Mouse (Mus musculus): ENCODE results near the gene Ifitm3. TPM values are rescaled to one million over a fixed set of nuclear protein-coding genes. Genes with fewer than 3 reads are reported as not detected.

Ifitm3 gene
- total RNA-seq (2023) = 5.0 TPM

DNA sequence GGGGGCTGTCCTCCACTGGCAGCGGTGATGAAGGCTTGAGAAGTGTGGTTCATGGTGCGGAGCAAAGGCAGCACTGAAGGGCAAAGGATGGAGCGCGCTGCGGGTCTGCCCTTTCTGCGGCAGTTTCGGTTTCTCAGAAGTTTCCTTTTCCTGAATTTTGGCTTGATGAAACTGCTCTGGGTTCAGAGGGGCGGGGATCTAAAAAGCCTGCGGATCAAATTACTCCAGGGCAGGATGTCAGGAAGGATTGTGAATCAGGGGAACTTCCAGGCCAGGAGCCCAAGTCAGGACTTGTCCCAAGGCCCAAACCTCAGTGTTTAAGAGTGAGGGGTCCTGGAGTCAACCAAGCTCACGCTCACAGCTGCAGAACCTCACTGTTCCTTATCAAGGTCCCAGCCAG, at the start of gene Ifitm3:
Gene Ifitm3, minus strand, starts transcription at position 178 of the 400 bp plus-strand sequence.

DNA sequence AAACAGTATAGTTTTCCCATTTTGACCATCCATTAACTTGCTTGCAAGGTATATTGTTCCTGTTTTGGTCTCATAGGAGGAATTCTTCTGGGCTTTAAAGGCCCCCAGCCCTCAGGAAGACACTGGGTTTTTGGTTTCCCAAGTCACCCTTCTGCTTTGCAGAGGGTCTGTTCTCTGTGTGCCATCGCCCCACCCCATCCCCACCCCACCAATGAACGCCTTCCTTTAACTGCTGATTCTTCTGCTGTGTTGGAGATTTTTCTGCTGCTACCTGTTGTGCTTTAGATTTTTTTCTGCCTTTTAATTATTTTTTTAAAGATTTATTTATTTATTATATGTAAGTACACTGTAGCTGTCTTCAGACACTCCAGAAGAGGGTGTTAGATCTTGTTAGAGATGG, 18.3 kb upstream of the Ifitm3 start, which contains the start of gene Gm17387:
Gene Gm17387, plus strand, starts transcription at position 301 of the 400 bp plus-strand sequence.

GRCm38 (mm10) chr7:141017824-141018223, 7.3 kb upstream of the Ifitm3 start, which contains the start of gene Ifitm6:
Gene Ifitm6, minus strand, starts transcription at chr7:141017924.

GRCm38 (mm10) chr7:140966921-140967320, 43.6 kb downstream of the Ifitm3 start, which contains the start of gene Ifitm1:
Gene Ifitm1, plus strand, starts transcription at chr7:140967221.

Other genes starting within 250 kb of the Ifitm3 start
- not detected for gene Cyp2e1, start 247.0 kb downstream of the Ifitm3 start, total RNA-seq (2023)
- not detected for gene Syce1, start 222.9 kb downstream of the Ifitm3 start, total RNA-seq (2023)
- not detected for gene Zfp941, start 188.6 kb downstream of the Ifitm3 start, total RNA-seq (2023)
- gene Urah, start 175.8 kb downstream of the Ifitm3 start, total RNA-seq (2023) = not detected
- gene Scgb1c1, start 165.2 kb downstream of the Ifitm3 start, total RNA-seq (2023) = not detected
- not detected for gene Odf3, start 163.0 kb downstream of the Ifitm3 start, total RNA-seq (2023)
- gene Gm45785, start 154.4 kb downstream of the Ifitm3 start, total RNA-seq (2023) = not detected
- gene Ric8a, start 153.8 kb downstream of the Ifitm3 start, total RNA-seq (2023) = 108 TPM
- 31.9 TPM for gene Bet1l, start 153.2 kb downstream of the Ifitm3 start, total RNA-seq (2023)
- gene Psmd13, start 128.8 kb downstream of the Ifitm3 start, total RNA-seq (2023) = 77.9 TPM
- 8.5 TPM for gene Sirt3, start 128.5 kb downstream of the Ifitm3 start, total RNA-seq (2023)
- not detected for gene Cox8b, start 110.3 kb downstream of the Ifitm3 start, total RNA-seq (2023)
- gene Nlrp6, start 89.9 kb downstream of the Ifitm3 start, total RNA-seq (2023) = not detected
- 10.4 TPM for gene Pgghg, start 69.4 kb downstream of the Ifitm3 start, total RNA-seq (2023)
- gene Ifitm5, start 60.5 kb downstream of the Ifitm3 start, total RNA-seq (2023) = not detected
- gene Gm45717, start 54.8 kb downstream of the Ifitm3 start, total RNA-seq (2023) = not detected
- 16.1 TPM for gene Ifitm2, start 54.8 kb downstream of the Ifitm3 start, total RNA-seq (2023)
- gene Ifitm1, start 43.5 kb downstream of the Ifitm3 start, total RNA-seq (2023) = not detected
- gene Ifitm6, start 7.2 kb upstream of the Ifitm3 start, total RNA-seq (2023) = 2.3 TPM
- gene Gm17387, start 18.4 kb upstream of the Ifitm3 start, total RNA-seq (2023) = not detected
- 1.3 TPM for gene B4galnt4, start 50.3 kb upstream of the Ifitm3 start, total RNA-seq (2023)
- gene Pkp3, start 67.4 kb upstream of the Ifitm3 start, total RNA-seq (2023) = 37.8 TPM
- 71.6 TPM for gene Sigirr, start 89.8 kb upstream of the Ifitm3 start, total RNA-seq (2023)
- not detected for gene Ano9, start 107.0 kb upstream of the Ifitm3 start, total RNA-seq (2023)
- 7.1 TPM for gene Ptdss2, start 111.6 kb upstream of the Ifitm3 start, total RNA-seq (2023)
- gene Rnh1, start 162.1 kb upstream of the Ifitm3 start, total RNA-seq (2023) = 37.7 TPM
- 33.2 TPM for gene Hras, start 183.2 kb upstream of the Ifitm3 start, total RNA-seq (2023)
- 4.7 TPM for gene Lrrc56, start 183.4 kb upstream of the Ifitm3 start, total RNA-seq (2023)
- gene Lmntd2, start 203.3 kb upstream of the Ifitm3 start, total RNA-seq (2023) = 2.5 TPM
- gene Rassf7, start 205.1 kb upstream of the Ifitm3 start, total RNA-seq (2023) = 8.1 TPM
- gene Phrf1, start 218.0 kb upstream of the Ifitm3 start, total RNA-seq (2023) = 157 TPM